Mouse (Mus musculus) MEL (cell line): ENCODE measurements around the gene Mmp11.

ENCODE experiments used
- CTCF ChIP-seq, 3 experiments: IDR thresholded peaks in 2 of 3; conservative IDR thresholded peaks in 1 of 3; 2 replicates each; pipeline ENCODE4 v1.5.1; 2011 to 2012; ENCODE audit warnings: low read length in 3 of 3, low read depth in 2 of 3, mild to moderate bottlenecking in 2 of 3, improper control_type of control experiment in 1 of 3, inconsistent platforms in 1 of 3, mixed read lengths in 1 of 3, moderate library complexity in 1 of 3; ENCODE audit not compliant: control insufficient read depth in 1 of 3, insufficient read depth in 1 of 3, poor library complexity in 1 of 3, severe bottlenecking in 1 of 3
- GABPA ChIP-seq: IDR thresholded peaks from 2 replicates; pipeline ENCODE4 v1.6.1; 2012; ENCODE audit warnings: low read depth, mild to moderate bottlenecking, inconsistent platforms, low read length, improper control_type of control experiment, moderate library complexity
- MAX ChIP-seq: IDR thresholded peaks from 2 replicates; pipeline ENCODE4 v1.6.1; 2011; ENCODE audit warnings: low read length, improper control_type of control experiment
- NRF1 ChIP-seq: IDR thresholded peaks from 2 replicates; pipeline ENCODE4 v1.6.1; 2014; ENCODE audit warnings: low read depth, mild to moderate bottlenecking, inconsistent platforms, low read length, improper control_type of control experiment, moderate library complexity; ENCODE audit not compliant: poor library complexity, insufficient read depth, severe bottlenecking
- POLR2A ChIP-seq, 2 experiments: IDR thresholded peaks; 2 replicates each; pipeline ENCODE4 v1.6.1; 2011 to 2012; ENCODE audit warnings: low read length in 2 of 2, mild to moderate bottlenecking in 2 of 2, control low read depth in 1 of 2, improper control_type of control experiment in 1 of 2, low read depth in 1 of 2, moderate library complexity in 1 of 2; ENCODE audit not compliant: control insufficient read depth in 1 of 2, insufficient read depth in 1 of 2, poor library complexity in 1 of 2
- RAD21 ChIP-seq: IDR thresholded peaks from 2 replicates; pipeline ENCODE4 v1.6.1; 2011; ENCODE audit warnings: mild to moderate bottlenecking, low read depth, low read length, improper control_type of control experiment
- SIN3A ChIP-seq: IDR thresholded peaks from 2 replicates; pipeline ENCODE4 v1.6.1; 2012; ENCODE audit warnings: low read length, improper control_type of control experiment, inconsistent platforms
- USF1 ChIP-seq: IDR thresholded peaks from 2 replicates; pipeline ENCODE4 v1.6.1; 2014; ENCODE audit warnings: low read depth, mild to moderate bottlenecking, inconsistent platforms, low read length, improper control_type of control experiment, moderate library complexity

DNA sequence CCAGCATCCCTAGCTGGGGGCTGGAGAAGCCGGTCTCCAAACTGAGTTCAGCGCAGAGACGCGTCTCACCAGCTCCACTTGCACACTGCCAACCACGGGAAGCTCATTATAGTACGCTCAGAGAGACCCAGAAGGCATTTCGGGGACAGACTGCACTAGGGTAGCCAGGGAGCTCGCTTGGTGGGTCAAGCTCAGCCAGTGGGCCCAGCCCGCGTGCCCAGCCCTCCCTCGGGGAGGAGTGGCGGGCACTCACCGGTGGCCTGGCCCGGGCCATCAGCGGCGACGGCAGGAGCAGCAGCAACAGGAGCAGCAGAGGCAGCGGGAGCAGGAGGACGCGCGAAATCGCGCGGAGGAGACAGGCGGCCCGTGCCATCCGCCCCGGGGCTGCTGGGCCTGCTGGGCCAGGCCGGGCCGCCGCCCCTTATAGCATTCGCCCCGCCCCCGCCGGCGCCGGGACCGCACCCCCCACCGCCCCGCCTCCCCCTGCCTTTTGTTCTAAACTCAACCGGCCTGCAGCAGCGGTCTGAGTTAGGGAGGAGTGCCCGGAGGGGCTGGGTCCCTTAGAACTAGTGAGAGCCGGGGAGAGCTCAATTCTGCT lies 4.1 kb downstream of the Mmp11 start:
- no peak for TF ChIP-seq RAD21
- TF ChIP-seq NRF1 = no peak
- no peak for TF ChIP-seq CTCF (IDR thresholded peaks at IDR 0.05 in 2 of 3, conservative IDR thresholded peaks at IDR 0.05 in 1 of 3; ENCODE audit: control insufficient read depth in 1 of 3, insufficient read depth in 1 of 3, low read depth in 2 of 3, low read length in 3 of 3, poor library complexity in 1 of 3, severe bottlenecking in 1 of 3)
- TF ChIP-seq MAX = no peak
- TF ChIP-seq GABPA = no peak
- TF ChIP-seq SIN3A = no peak; the same call in 1 of the 2 replicates
- peak; percentile 32 to 35; a peak in 1 of 4 replicates for TF ChIP-seq POLR2A (IDR thresholded peaks at IDR 0.05; ENCODE audit: control insufficient read depth in 1 of 2, insufficient read depth in 1 of 2, low read depth in 1 of 2, low read length in 2 of 2, poor library complexity in 1 of 2)
- no peak for TF ChIP-seq USF1
